Mouse (Mus musculus) hindbrain, embryonic 16.5 days (tissue): ENCODE measurements around the gene Nedd4. TPM values are rescaled to one million over a fixed set of nuclear protein-coding genes. Genes with fewer than 3 reads are reported as not detected.

Experiments used
- ATAC-seq: fragments of 200-750 bp; cut with Nextera tagmentation; 2 replicates; pipeline ENCODE4 v1.8.0; 2017; ENCODE audit warnings: moderate TSS enrichment, moderate library complexity
- H3K27ac ChIP-seq: fragments of 300-500 bp; sonication (generic); 2 replicates; pipeline ENCODE4 v1.5.1; 2014; ENCODE audit warnings: low read depth, mild to moderate bottlenecking, control low read depth, low read length, moderate library complexity
- H3K27me3 ChIP-seq: fragments of 300-500 bp; sonication (generic); replicated peaks from 2 replicates; pipeline ENCODE4 v1.6.1; 2014; ENCODE audit warnings: low read length; ENCODE audit not compliant: control insufficient read depth, insufficient read depth
- H3K36me3 ChIP-seq: fragments of 300-500 bp; sonication (generic); 2 replicates; pipeline ENCODE4 v1.6.1; 2014; ENCODE audit warnings: mild to moderate bottlenecking, low read length, moderate library complexity, mixed read lengths; ENCODE audit not compliant: control insufficient read depth, insufficient read depth
- H3K4me1 ChIP-seq: fragments of 300-500 bp; sonication (generic); 2 replicates; pipeline ENCODE4 v1.6.1; 2014; ENCODE audit warnings: low read depth, low read length; ENCODE audit not compliant: control insufficient read depth, insufficient read depth
- H3K4me2 ChIP-seq: fragments of 300-500 bp; sonication (generic); 2 replicates; pipeline ENCODE4 v1.6.1; 2014; ENCODE audit warnings: mild to moderate bottlenecking, low read length, control low read depth, moderate library complexity
- H3K4me3 ChIP-seq: fragments of 300-500 bp; sonication (generic); 2 replicates; pipeline ENCODE4 v1.5.1; 2014; ENCODE audit warnings: mild to moderate bottlenecking, low read length, control low read depth, moderate library complexity
- H3K9ac ChIP-seq: fragments of 300-500 bp; sonication (generic); 2 replicates; pipeline ENCODE4 v1.6.1; 2014; ENCODE audit warnings: low read depth, mild to moderate bottlenecking, control low read depth, low read length, moderate library complexity
- H3K9me3 ChIP-seq: fragments of 300-500 bp; sonication (generic); 2 replicates; pipeline ENCODE4 v1.6.1; 2014; ENCODE audit warnings: mild to moderate bottlenecking, low read length, moderate library complexity; ENCODE audit not compliant: control insufficient read depth
- WGBS: fragments of 180-500 bp; shearing (Covaris S2); extraction: QIAGEN DNeasy Blood & Tissue Kit; methylation state at CpG from one replicate; pipeline ENCODE4 v1.1.7; 2014; 5-methylcytosine and 5-hydroxymethylcytosine counted together
- polyA plus RNA-seq: library from polyadenylated mRNA; unstranded; fragments of >200 nt; fragmentation: Nextera tagmentation; extraction: Ambion mirVana; gene quantifications from 2 replicates; pipeline ENCODE4 v1.2.1, GENCODE M21; 2015

Nedd4 gene
- polyA plus RNA-seq, 1 experiment from 2014 or later, result 377 TPM

DNA sequence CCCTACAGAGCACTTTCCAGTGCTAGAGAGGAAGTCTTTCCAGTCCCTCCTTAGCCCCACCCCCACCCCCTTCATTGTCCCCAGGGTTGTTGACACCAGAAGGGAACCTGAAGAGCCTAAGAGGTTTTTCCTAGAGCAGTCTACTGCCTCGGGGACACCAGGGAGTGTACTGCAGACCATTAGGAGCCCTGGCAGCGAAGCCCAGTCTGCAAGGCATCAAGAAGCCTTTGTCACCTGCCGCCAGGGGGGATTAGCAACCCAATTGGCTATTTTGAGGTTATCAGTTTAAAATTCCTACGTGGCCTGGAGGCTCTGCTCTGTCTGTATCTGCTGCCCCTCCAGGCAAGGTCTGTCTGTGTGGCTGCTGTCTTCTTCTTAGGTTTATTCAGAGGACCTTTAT is 117.6 kb downstream of the Nedd4 start:
- 12% methylated on average over 4 of the region's 4 CpGs for WGBS
- no peak overlapping the region for H3K4me3 ChIP-seq
- no peak overlapping the region for H3K9ac ChIP-seq
- no peak overlapping the region for H3K4me2 ChIP-seq
- H3K27me3 ChIP-seq, result no peaks in the 10 kb centered on the region; the same call in 1 of the 2 replicates
- H3K36me3 ChIP-seq, result no peaks in the 10 kb centered on the region
- H3K27ac ChIP-seq, result no peak overlapping the region
- no peaks in the 10 kb centered on the region for H3K9me3 ChIP-seq
- no peaks in the 10 kb centered on the region for H3K4me1 ChIP-seq
- ATAC-seq, result no peak

DNA sequence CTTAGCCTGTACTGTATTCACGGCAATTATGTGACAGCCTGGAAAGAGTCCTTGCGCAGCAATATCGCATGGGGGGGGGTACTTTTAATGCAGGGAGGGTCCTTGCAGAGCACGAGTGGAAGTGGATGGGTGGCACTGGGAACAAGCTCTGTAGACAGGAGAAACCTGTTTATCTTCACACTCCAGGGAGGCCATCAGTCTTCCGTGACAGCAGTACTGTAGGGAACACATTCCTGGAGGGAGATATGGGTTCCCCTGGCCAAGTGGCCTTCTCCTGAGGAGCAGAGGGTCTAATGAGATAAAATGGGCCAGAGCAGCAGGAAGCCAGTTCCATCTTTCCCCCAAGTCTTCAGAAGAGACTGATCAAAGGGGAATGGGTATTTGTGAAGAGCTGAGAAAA is 118.5 kb downstream of the Nedd4 start:
- H3K4me2 ChIP-seq, result no peak overlapping the region
- no peaks in the 10 kb centered on the region; the same call in 1 of the 2 replicates for H3K27me3 ChIP-seq
- no peaks in the 10 kb centered on the region for H3K9me3 ChIP-seq
- no peak overlapping the region for H3K4me3 ChIP-seq
- no peak overlapping the region for H3K27ac ChIP-seq
- no peak overlapping the region for H3K9ac ChIP-seq
- H3K4me1 ChIP-seq, result no peaks in the 10 kb centered on the region
- no peaks in the 10 kb centered on the region for H3K36me3 ChIP-seq
- ATAC-seq, result 0 out of 2 replicates have a peak, but pooled peaks have one; percentile 17
- WGBS, result 35% methylated on average over 5 of the region's 5 CpGs

DNA sequence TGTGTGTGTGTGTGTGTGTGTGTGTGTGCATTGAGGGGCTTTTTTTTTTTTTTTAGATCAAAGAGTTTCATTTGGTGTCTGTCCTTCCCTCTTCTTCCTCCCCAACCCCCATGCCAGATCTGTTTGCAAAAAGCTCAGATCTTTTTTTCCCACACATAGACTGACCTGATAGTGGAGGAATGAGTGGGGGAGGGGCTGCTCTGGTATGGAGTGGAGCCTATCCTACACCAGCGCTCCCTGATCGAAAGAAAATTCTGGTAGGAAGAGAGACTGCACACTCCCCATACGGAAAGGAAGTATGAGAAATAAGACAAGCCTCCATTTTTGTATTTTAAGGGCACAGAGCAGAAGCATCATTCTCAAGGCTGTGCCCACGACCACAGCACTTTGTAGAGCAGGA is 119.3 kb downstream of the Nedd4 start:
- no peak overlapping the region for H3K9ac ChIP-seq
- H3K4me2 ChIP-seq, result no peak overlapping the region
- no peaks in the 10 kb centered on the region for H3K36me3 ChIP-seq
- ATAC-seq, result no peak
- no peaks in the 10 kb centered on the region for H3K4me1 ChIP-seq
- 56% methylated on average over 4 of the region's 4 CpGs for WGBS
- H3K27me3 ChIP-seq, result no peaks in the 10 kb centered on the region; the same call in 1 of the 2 replicates
- H3K27ac ChIP-seq, result no peak overlapping the region
- H3K9me3 ChIP-seq, result no peaks in the 10 kb centered on the region
- no peak overlapping the region for H3K4me3 ChIP-seq

DNA sequence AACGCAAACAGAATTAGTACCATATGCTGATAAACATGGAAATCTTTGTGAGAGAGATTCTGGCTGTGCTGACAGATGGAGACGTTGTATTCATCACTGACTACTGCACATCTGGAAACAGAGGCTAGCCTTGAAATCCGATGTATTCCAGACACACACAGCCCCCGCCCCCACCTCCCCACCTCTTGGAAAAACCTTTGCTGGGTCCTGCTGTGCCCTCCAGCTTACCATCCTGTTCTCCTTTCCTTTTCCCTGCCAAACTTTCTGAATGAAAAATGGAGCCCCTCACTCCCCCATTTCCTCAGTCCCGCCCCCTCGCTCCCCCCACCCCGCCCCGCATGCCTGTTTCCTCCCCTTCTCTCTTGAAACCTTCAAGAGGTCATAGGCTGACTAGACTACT is 120.0 kb downstream of the Nedd4 start:
- H3K27me3 ChIP-seq, result no peaks in the 10 kb centered on the region; the same call in 1 of the 2 replicates
- no peak overlapping the region for H3K9ac ChIP-seq
- no peaks in the 10 kb centered on the region for H3K4me1 ChIP-seq
- H3K9me3 ChIP-seq, result no peaks in the 10 kb centered on the region
- 59% methylated on average over 8 of the region's 8 CpGs for WGBS
- ATAC-seq, result no peak
- H3K27ac ChIP-seq, result no peak overlapping the region
- no peak overlapping the region for H3K4me3 ChIP-seq
- no peaks in the 10 kb centered on the region for H3K36me3 ChIP-seq
- no peak overlapping the region for H3K4me2 ChIP-seq

DNA sequence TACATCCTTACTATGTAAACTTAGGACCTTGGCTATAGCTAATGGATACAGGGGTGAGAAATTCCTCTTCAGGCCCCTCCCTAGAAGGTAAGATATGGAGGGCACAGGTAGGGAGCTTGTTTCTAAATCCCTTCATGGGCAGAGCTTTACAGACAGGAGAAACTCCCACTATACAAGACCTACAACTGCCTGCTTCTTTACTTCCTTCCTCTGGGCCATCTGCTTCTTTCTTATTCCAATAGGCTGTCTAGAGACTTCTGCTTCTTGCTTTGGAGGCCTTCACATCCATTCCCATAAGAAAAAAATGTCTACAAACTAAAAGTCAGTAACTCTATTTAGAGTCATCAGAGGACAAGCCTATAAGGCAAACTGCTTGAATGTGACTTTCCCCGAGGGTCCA is 125.6 kb downstream of the Nedd4 start:
- Histone ChIP-seq H3K27ac (no peak overlapping the region), H3K4me2 (no peak overlapping the region), H3K4me3 (no peak overlapping the region), H3K27me3 (no peaks in the 10 kb centered on the region), H3K4me1 (peaks cover 3% of the 10 kb centered on the region; the same call in 1 of the 2 replicates), H3K9me3 (no peaks in the 10 kb centered on the region), H3K36me3 (no peaks in the 10 kb centered on the region), H3K9ac (no peak overlapping the region)
- ATAC-seq, result no peak
- 90% methylated on average over 1 of the region's 1 CpGs for WGBS

DNA sequence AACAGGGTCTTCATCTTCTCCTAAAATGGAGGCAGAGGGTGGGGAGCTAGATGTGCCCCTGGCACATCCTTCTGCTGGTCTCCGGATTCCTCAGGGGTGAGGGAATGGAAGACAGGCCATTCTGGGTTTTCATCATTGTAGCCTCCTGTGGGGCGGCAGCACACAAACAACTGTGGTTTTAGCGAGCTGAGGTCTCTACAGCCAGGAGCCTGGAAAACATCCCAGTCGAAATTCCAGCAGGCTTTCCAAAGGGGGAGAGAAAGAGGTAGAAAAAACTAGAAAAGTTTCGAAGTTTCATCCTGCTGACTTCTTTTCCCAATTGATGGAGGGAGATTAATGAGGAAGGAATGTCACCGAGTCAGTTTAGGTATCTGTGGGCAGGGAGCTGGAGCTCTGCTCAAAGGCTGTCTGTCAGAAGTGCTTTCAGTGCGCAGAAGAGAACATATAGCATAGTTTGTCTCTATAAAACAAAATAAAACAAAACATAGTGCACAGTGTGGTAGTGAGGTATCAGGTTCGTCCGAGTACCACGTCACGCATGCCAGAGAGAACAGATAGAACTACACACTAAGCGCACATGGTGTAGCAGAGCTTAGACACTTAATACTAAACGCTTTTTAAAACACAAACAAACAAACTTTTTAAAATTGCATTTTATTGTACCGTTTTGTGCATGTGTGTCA is 128.5 kb downstream of the Nedd4 start:
- 49% methylated on average over 14 of the region's 14 CpGs for WGBS
- no peaks in the 10 kb centered on the region for H3K36me3 ChIP-seq
- H3K27me3 ChIP-seq, result no peaks in the 10 kb centered on the region
- H3K4me3 ChIP-seq, result no peak overlapping the region
- no peak for ATAC-seq
- no peak overlapping the region for H3K27ac ChIP-seq
- H3K9me3 ChIP-seq, result no peaks in the 10 kb centered on the region
- H3K4me2 ChIP-seq, result no peak overlapping the region
- peaks cover 3% of the 10 kb centered on the region; the same call in 1 of the 2 replicates for H3K4me1 ChIP-seq
- H3K9ac ChIP-seq, result no peak overlapping the region

DNA sequence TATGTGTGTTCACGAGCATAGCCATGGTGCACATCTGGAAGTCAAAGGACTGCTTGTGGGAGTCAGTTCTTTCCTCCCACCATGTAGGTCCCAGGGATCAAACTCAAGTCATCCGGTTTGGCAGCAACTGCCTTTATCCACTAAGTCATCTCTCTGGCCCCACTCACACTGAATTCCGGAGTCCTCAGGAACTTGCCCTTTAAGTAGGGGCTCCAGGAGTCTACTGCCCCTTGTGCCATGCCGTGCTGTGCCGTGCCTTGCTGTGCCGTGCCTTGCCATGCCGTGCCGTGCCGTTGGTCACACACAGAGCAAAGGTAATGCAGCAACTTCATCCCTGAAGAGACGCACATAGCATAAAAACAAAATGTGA is 129.1 kb downstream of the Nedd4 start:
- Histone ChIP-seq H3K27me3 (no peaks in the 10 kb centered on the region), H3K36me3 (no peaks in the 10 kb centered on the region), H3K4me2 (peak overlapping the region; percentile 37), H3K4me1 (peaks cover 3% of the 10 kb centered on the region; the same call in 1 of the 2 replicates), H3K9me3 (no peaks in the 10 kb centered on the region), H3K9ac (no peak overlapping the region), H3K4me3 (peak overlapping the region; percentile 3; the same call in 1 of the 2 replicates), H3K27ac (no peak overlapping the region)
- no peak for ATAC-seq
- 42% methylated on average over 10 of the region's 10 CpGs for WGBS

DNA sequence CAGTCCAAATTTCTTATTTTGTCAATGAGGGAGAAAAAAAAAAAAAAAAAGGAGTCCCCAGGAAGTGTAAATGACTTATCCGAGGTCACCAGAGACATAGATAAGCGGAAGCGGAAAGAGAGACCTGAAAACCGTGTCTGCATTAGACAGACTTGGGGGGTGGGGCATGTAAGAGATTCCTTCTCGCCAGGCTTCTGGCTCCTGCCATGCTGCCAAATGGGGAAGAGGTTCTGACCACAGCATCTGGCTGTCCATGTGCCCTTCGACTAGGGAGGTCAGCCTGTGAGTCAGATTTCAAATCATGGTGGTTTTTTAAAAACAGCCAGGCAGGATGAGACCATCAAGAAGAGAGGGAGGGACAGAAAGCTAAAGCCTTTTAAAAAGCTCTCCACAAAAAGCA is 129.5 kb downstream of the Nedd4 start:
- no peak overlapping the region for H3K27ac ChIP-seq
- no peaks in the 10 kb centered on the region for H3K9me3 ChIP-seq
- peaks cover 3% of the 10 kb centered on the region; the same call in 1 of the 2 replicates for H3K4me1 ChIP-seq
- no peaks in the 10 kb centered on the region for H3K27me3 ChIP-seq
- H3K9ac ChIP-seq, result peak overlapping the region; percentile 38
- H3K4me2 ChIP-seq, result peak overlapping the region; percentile 37
- WGBS, result 8% methylated on average over 6 of the region's 6 CpGs
- peak overlapping the region; percentile 22; the same call in 1 of the 2 replicates for H3K4me3 ChIP-seq
- H3K36me3 ChIP-seq, result no peaks in the 10 kb centered on the region
- no peak for ATAC-seq

DNA sequence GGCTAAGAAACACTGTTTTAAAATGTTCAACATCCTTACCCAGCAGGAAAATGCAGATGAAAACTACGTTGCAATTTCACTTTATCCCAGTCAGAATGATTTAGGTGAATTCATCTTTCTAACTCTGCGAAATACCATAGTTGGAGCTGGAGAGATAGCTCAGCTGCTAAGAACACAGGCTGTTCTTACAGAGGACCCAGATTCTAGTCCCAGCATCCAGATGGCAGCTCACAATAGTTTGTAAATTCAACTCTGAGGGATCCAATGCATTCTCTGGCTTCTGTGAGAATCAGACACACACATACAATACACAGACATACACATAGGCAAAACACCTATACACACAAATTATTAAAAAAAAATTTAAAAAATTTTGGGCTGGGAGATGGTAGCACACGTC is 133.1 kb downstream of the Nedd4 start:
- Histone ChIP-seq H3K4me3 (no peak overlapping the region), H3K36me3 (no peaks in the 10 kb centered on the region), H3K9ac (no peak overlapping the region), H3K4me2 (no peak overlapping the region), H3K9me3 (no peaks in the 10 kb centered on the region), H3K4me1 (peaks cover 3% of the 10 kb centered on the region; the same call in 1 of the 2 replicates), H3K27ac (no peak overlapping the region), H3K27me3 (no peaks in the 10 kb centered on the region)
- 88% methylated on average over 3 of the region's 3 CpGs for WGBS
- no peak for ATAC-seq
